Mouse (Mus musculus) intestine, postnatal 0 days (tissue): Measurements from ENCODE around the gene Abcb5. TPM values are rescaled to one million over a fixed set of nuclear protein-coding genes. Genes with fewer than 3 reads are reported as not detected.

Experiments used
- ATAC-seq: fragments of 200-750 bp; cut with Nextera tagmentation; 2 replicates; pipeline ENCODE4 v1.8.0; 2017; ENCODE audit warnings: mild to moderate bottlenecking, moderate TSS enrichment, moderate library complexity
- H3K27ac ChIP-seq: fragments of 300-500 bp; sonication (generic); 2 replicates; pipeline ENCODE4 v1.5.1; 2014; ENCODE audit warnings: mild to moderate bottlenecking, low read depth, low read length, moderate library complexity
- H3K27me3 ChIP-seq: fragments of 300-500 bp; sonication (generic); replicated peaks from 2 replicates; pipeline ENCODE4 v1.6.1; 2014; ENCODE audit warnings: low read length, mixed read lengths; ENCODE audit not compliant: control insufficient read depth, insufficient read depth
- H3K36me3 ChIP-seq: fragments of 300-500 bp; sonication (generic); 2 replicates; pipeline ENCODE4 v1.6.1; 2014; ENCODE audit warnings: mild to moderate bottlenecking, moderate library complexity; ENCODE audit not compliant: control insufficient read depth, insufficient read depth
- H3K4me1 ChIP-seq: fragments of 300-500 bp; sonication (generic); replicated peaks from 2 replicates; pipeline ENCODE4 v1.6.1; 2014; ENCODE audit warnings: antibody characterized with exemption, low read length, mixed read lengths; ENCODE audit not compliant: control insufficient read depth, insufficient read depth
- H3K4me2 ChIP-seq: fragments of 300-500 bp; sonication (generic); replicated peaks from 2 replicates; pipeline ENCODE4 v1.6.1; 2014; ENCODE audit warnings: low read depth, mild to moderate bottlenecking, moderate library complexity
- H3K4me3 ChIP-seq: fragments of 300-500 bp; sonication (generic); 2 replicates; pipeline ENCODE4 v1.5.1; 2014; ENCODE audit warnings: low read depth, low read length
- H3K9ac ChIP-seq: fragments of 300-500 bp; sonication (generic); 2 replicates; pipeline ENCODE4 v1.6.1; 2014; ENCODE audit warnings: mild to moderate bottlenecking, low read depth, low read length
- H3K9me3 ChIP-seq: fragments of 300-500 bp; sonication (generic); 2 replicates; pipeline ENCODE4 v1.6.1; 2016; ENCODE audit warnings: mixed run types; ENCODE audit not compliant: control insufficient read depth
- CTCF ChIP-seq: sonication (generic); IDR thresholded peaks from 2 replicates; pipeline ENCODE4 v1.5.1; 2016; ENCODE audit warnings: low read depth, mild to moderate bottlenecking, control low read depth, antibody characterized with exemption, moderate library complexity
- WGBS: fragments of 180-500 bp; shearing (Covaris S2); extraction: QIAGEN DNeasy Blood & Tissue Kit; methylation state at CpG from one replicate; pipeline ENCODE4 v1.1.7; 2014; 5-methylcytosine and 5-hydroxymethylcytosine counted together
- polyA plus RNA-seq: library from polyadenylated mRNA; unstranded; fragments of >200 nt; fragmentation: Nextera tagmentation; extraction: Ambion mirVana; gene quantifications from 2 replicates; pipeline ENCODE4 v1.2.1, GENCODE M21; 2015

Gene Abcb5
- polyA plus RNA-seq, 1 experiment from 2014 or later, result not detected

DNA sequence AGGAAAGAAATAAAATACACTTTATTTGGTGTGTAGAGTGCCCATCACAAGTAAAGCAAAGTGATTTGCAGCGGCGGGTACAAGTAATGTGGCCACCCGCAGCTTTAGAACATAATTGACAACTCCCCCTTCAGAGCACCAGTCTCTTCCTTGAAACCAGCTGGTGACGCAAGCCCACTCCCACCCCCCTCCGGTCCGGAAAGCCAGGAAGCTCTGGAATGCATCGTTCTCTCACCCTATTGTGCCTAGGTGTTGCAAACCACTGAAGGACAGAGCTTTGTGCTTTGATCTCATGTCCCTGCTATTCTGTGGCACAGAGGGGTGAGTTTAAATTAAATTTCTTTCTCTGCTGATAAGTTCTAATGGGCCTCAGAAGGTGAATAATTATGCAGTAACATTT is 110.1 kb downstream of the Abcb5 start:
- WGBS, result 10% methylated on average over 7 of the region's 7 CpGs
- TF ChIP-seq CTCF, result no peak
- ATAC-seq, result no peak
- Histone ChIP-seq H3K4me1 (no peaks in the 10 kb centered on the region), H3K27me3 (peaks cover 66% of the 10 kb centered on the region), H3K4me2 (no peak overlapping the region), H3K27ac (no peak overlapping the region), H3K4me3 (no peak overlapping the region), H3K36me3 (no peaks in the 10 kb centered on the region), H3K9me3 (no peaks in the 10 kb centered on the region), H3K9ac (no peak overlapping the region)

DNA sequence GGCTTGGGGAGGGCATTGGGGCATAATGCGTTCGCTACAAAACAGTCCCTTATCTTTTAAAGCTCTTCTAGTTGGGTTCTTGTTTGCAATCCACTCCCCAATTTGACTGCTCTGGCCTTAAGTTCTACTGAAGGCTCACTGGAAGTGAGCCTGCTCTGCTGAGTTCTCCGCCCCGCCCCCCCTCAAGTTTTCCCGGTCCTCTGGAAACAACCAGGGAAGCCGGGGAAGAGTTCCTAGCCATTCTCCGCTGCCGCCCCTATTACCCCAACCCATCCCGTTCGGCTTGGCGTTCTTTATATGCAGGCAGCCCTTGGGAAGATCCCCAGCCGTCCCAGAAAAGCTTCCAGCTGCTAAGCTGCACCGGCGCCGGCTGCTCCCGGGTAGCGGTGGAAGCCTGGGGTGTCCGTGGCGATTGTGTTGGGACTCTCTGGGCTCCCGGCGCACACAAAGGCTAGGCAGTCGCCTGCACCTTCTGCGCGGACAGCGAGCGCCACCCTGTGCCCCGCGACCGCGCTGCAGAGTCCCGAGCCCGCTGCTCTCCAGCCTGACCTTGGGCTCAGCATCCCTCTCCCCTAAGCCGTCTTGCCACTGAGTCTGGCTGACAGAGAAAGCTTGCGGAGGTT is 111.3 kb downstream of the Abcb5 start:
- peak; percentile 96 for TF ChIP-seq CTCF
- peak; percentile 84 for ATAC-seq
- H3K4me1 ChIP-seq, result no peaks in the 10 kb centered on the region
- no peak overlapping the region for H3K9ac ChIP-seq
- H3K27me3 ChIP-seq, result peaks cover 78% of the 10 kb centered on the region
- no peaks in the 10 kb centered on the region for H3K9me3 ChIP-seq
- H3K4me3 ChIP-seq, result peak overlapping the region; percentile 37
- peak overlapping the region; percentile 64 for H3K4me2 ChIP-seq
- no peaks in the 10 kb centered on the region for H3K36me3 ChIP-seq
- H3K27ac ChIP-seq, result no peak overlapping the region
- WGBS, result under 1% methylated on average over 34 of the region's 34 CpGs

DNA sequence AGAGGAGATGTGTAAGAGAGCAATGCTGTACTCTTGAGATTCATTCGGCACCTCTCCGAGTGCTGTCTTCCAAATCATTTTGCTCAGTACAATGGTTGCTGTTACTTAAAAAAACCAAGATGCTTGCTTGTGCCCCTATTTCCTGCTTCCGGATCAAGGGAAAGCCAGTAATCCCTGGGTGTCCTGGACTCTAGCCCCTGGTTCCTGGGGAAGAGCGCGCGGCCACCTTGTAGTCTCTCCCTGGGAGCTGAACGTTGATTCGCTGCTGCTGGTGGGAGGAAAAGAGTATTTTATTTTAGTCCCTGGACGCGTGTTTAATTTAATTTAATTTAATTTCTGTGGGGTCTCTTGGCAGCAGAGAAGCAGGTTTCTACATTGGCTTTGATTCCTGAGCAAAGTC is 111.8 kb downstream of the Abcb5 start:
- peak overlapping the region; percentile 37 for H3K4me3 ChIP-seq
- no peak overlapping the region for H3K27ac ChIP-seq
- ATAC-seq, result no peak
- WGBS, result 4% methylated on average over 10 of the region's 10 CpGs
- no peaks in the 10 kb centered on the region for H3K36me3 ChIP-seq
- H3K4me2 ChIP-seq, result peak overlapping the region; percentile 64; the same call in 1 of the 2 replicates
- no peak overlapping the region for H3K9ac ChIP-seq
- H3K9me3 ChIP-seq, result no peaks in the 10 kb centered on the region
- H3K4me1 ChIP-seq, result no peaks in the 10 kb centered on the region
- no peak for TF ChIP-seq CTCF
- peaks cover 81% of the 10 kb centered on the region for H3K27me3 ChIP-seq

DNA sequence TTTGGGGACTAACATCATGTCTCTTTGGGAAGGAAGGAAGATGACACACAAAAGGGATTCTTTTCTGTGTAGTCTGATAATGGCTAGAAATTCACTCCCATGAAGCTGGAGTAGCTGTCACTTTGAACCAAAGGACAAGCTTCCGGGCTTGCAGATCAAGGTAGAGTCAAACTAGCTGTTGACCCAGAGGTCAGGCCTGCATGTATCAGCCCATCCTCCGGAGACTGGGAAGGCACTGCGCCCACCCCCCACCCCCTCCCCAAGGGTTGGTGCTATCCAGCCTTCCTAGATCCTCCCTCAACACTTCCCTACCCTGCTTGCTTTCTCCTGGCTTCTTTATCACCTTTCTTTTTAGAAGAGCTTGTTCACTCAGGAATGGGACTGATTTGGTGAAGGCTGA is 112.9 kb downstream of the Abcb5 start:
- H3K4me2 ChIP-seq, result no peak overlapping the region
- 9% methylated on average over 3 of the region's 3 CpGs for WGBS
- H3K4me3 ChIP-seq, result no peak overlapping the region
- TF ChIP-seq CTCF, result no peak
- no peak for ATAC-seq
- peaks cover 89% of the 10 kb centered on the region for H3K27me3 ChIP-seq
- H3K27ac ChIP-seq, result no peak overlapping the region
- H3K4me1 ChIP-seq, result no peaks in the 10 kb centered on the region
- no peak overlapping the region for H3K9ac ChIP-seq
- no peaks in the 10 kb centered on the region for H3K36me3 ChIP-seq
- H3K9me3 ChIP-seq, result no peaks in the 10 kb centered on the region

DNA sequence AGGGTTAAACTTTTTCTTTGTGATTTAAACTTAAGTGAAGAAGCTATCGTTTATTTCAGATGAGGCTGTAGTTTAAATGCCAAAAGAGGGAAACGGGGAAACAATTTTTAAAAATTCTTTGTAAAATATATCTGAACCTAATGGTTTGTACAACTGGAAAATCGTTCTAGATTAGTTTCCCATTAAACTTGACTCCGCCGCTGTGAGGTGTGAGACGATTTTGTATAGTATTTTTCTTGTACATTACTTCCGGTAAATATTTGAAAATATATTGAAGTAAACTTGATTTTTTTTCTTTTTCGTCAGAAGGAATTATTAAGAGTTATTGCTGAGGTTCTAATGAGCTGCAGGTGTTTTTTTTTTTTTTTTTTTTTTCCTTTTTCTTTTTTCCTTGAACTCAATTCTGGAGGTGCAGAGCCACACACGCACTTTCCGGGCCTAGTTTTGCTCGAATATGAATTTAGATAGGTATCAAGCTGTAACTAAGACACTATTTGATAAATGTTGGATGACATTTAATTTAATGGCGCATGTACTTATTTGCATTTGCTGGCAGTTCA is 115.3 kb downstream of the Abcb5 start:
- H3K9ac ChIP-seq, result no peak overlapping the region
- H3K4me1 ChIP-seq, result no peaks in the 10 kb centered on the region
- peaks cover 95% of the 10 kb centered on the region for H3K27me3 ChIP-seq
- H3K4me2 ChIP-seq, result no peak overlapping the region
- no peak for ATAC-seq
- H3K27ac ChIP-seq, result no peak overlapping the region
- no peaks in the 10 kb centered on the region for H3K9me3 ChIP-seq
- 24% methylated on average over 12 of the region's 12 CpGs for WGBS
- H3K36me3 ChIP-seq, result no peaks in the 10 kb centered on the region
- H3K4me3 ChIP-seq, result no peak overlapping the region
- TF ChIP-seq CTCF, result no peak

DNA sequence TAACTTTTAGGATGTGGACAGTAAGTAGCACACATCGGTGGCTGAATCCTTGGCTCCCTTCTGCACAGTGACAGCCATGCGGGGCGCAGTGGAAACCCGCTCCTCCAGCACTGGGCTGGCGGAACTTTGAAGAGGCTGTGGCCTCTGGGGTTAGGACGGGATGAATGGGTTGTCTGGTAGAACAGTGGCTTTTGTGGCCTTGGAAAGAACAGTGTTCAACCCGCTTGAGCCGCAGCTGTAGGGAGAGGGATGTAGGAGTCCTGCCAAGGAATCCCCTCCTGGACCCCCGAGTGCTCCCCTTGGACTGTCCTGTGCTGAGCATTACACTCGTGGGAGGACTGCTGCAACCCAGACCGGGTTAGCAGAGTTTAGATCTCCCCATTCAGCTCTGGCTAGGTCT is 116.2 kb downstream of the Abcb5 start:
- Histone ChIP-seq H3K27me3 (peaks cover 94% of the 10 kb centered on the region), H3K27ac (no peak overlapping the region), H3K4me2 (no peak overlapping the region), H3K4me3 (no peak overlapping the region), H3K4me1 (no peaks in the 10 kb centered on the region), H3K9me3 (no peaks in the 10 kb centered on the region), H3K9ac (no peak overlapping the region), H3K36me3 (no peaks in the 10 kb centered on the region)
- TF ChIP-seq CTCF, result no peak
- ATAC-seq, result no peak
- 1% methylated on average over 11 of the region's 11 CpGs for WGBS
